Mouse (Mus musculus): ENCODE data around the gene 4931428L18Rik. TPM values are rescaled to one million over a fixed set of nuclear protein-coding genes. Genes with fewer than 3 reads are reported as not detected.
"Not testable (repeated sequence)": the region's sequence is repeated elsewhere in the genome, so short reads cannot be mapped to it uniquely, and the experiment has no call there.

Gene 4931428L18Rik
- total RNA-seq, 1 experiment from 2014 or later, result not detected

DNA sequence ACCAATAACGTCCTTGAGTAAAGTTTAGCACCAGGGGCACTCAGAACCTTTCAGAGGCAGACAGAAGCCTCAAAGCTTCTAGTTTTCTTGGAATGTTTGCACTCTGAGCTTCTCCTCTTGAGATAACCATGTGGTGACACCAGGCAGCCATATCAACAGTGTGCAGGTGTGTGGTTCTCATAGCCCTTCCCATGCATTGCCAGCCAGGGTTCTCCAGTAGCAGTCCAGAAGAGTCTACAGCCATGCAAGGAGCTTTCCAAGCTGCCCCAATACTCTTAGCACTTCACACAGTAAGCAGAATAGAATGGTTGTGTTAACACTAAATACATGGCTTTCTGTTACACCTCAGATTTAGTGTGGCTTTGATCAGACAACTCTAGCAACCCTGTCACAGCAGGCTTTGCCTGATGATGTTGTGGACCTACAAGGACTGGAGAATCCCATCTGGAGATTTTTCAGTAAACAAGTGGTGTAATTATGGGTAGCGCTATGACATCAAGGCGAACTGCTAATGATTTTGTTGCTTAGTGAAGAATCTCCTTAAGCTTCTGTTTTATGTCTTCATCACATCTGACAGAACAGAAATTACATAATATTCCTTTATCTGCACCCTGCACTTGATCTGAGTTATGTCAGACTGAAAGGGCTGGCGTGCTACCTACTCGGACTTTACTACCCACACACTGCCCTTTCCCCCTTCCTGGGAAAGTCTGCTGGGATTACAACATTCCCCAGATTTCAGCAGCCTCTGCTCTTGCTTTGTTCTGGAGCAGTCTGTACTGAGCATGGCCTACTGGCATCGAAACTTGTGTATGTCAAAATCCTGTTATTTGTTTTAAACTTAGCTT is 149.7 kb downstream of the 4931428L18Rik start:
- ATAC-seq (replicated peaks; ENCODE audit: insufficient number of reproducible peaks, low FRiP score, low TSS enrichment, poor library complexity, severe bottlenecking), result no peak

GRCm38 (mm10) chr1:31071209-31071608 is 151.3 kb downstream of the 4931428L18Rik start:
- ATAC-seq (replicated peaks; ENCODE audit: insufficient number of reproducible peaks, low FRiP score, low TSS enrichment, poor library complexity, severe bottlenecking), result no peak

DNA sequence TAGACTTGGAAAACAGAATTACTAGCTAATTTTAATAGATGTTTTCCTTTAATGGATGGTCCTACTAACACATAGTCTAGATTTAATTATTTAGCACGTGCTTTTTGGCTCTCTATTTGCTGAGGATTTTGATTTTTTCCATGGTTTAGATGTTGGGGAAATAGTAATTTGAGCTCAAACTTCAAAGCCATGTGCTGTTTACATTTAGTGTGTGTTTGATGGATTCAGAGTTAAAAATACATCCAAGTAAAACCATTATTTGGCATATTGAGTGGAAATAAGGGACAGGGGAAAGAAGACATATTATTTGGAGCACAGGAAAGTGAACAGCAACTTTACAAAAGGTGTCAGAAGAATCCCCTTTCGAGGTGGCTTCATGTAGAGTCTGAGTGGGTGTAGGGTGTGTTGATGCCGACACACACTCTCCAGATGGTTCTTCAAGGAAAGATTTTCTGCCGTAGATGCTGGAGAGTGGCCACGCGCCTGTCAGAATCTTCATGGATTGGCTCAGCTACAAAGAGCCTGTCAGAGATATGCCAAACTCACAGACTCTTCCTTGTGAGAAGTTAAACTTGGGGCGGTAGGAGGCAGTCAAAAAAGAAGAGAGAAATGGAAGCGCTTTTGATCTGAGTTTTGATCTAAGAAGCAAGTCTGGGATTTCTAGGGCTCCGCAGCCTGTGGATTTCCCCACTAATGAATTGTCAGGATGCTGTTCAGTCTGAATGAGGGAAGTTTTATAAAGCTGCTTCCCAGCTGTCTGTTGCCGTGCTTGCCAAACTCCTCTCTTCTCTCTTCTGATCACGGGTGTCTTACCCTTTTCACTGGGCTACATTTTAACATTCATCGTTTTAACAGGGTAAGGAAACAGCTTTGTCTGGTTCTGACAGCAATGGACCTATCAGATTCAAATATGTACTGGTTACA is 157.4 kb downstream of the 4931428L18Rik start:
- no peak for ATAC-seq (replicated peaks; ENCODE audit: insufficient number of reproducible peaks, low FRiP score, low TSS enrichment, poor library complexity, severe bottlenecking)

- no peak for ATAC-seq (replicated peaks; ENCODE audit: insufficient number of reproducible peaks, low FRiP score, low TSS enrichment, poor library complexity, severe bottlenecking)
Observed at GRCm38 (mm10) chr1:31059806-31060205, 162.7 kb downstream of the 4931428L18Rik start.

DNA sequence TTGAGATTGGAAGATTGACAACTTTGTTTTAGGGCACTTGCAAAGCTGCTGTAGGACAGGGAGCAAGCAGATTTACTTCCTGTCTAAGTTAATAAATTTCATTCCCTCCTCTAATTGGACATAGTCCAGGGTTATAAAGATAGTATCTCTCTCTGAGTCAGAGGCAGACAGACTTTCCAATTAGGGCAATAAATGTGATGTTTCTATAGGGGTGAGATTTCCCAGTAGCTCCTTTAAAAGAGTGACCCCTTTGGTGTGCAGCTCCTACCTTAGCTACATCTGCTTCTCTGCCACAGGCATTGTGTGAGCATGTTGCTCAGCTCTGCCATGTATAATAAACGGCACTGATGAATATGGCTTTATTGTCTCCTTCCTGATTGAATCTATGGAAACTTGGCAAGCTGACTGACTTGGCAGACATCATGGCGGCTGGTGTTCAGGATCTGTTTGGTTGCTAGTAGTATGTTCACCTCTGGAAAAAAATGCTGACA is 163.6 kb downstream of the 4931428L18Rik start:
- ATAC-seq (replicated peaks; ENCODE audit: insufficient number of reproducible peaks, low FRiP score, low TSS enrichment, poor library complexity, severe bottlenecking), result no peak

DNA sequence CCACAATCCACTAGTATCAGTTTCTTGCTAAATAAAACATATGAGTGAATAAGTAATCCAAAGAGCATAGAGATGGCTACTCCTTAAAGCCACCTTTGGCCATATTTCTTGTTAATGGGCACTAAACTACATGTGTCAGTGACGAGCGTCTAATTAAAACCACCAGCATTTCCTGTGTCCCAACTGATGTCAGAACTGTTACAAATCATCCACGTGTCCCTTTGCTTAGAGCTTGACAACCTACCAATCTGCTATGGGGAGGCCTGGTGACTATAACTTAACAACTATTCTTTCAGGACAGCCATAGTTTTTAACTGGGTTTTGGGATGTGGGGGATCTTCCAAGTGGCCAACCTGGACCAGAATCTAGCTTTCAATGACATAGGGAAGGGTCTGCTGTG is 164.3 kb downstream of the 4931428L18Rik start:
- ATAC-seq (replicated peaks; ENCODE audit: insufficient number of reproducible peaks, low FRiP score, low TSS enrichment, poor library complexity, severe bottlenecking), result no peak

DNA sequence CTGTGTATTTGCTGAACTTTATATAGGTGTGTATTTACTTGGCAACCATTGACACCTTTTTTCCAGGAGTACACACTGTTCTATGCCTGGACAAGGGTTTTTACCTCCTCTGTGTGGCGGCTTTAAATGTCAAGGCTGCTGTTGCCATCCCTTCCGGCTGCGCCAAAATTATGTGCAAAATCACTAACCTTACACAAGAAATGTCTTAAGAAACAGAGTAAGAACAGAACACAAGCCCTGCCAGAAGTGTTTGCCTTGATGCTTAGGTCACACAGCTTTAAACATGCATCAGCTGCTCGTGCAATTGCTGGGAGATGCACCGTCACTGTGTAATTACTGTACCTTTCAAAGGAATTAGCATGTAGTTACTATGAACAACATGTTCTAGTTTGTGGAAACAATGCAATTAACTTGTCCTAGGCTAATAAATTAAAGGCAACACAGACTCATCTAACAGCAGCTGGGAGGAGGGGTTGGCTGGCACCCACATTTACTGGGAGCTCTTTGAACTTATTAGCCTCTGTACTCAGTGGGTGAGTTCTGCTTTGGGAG is 171.0 kb downstream of the 4931428L18Rik start:
- ATAC-seq (replicated peaks; ENCODE audit: insufficient number of reproducible peaks, low FRiP score, low TSS enrichment, poor library complexity, severe bottlenecking), result no peak

GRCm38 (mm10) chr1:31049954-31050652 is 172.4 kb downstream of the 4931428L18Rik start:
- no peak; the same call in 1 of the 2 replicates for ATAC-seq (replicated peaks; ENCODE audit: insufficient number of reproducible peaks, low FRiP score, low TSS enrichment, poor library complexity, severe bottlenecking)

DNA sequence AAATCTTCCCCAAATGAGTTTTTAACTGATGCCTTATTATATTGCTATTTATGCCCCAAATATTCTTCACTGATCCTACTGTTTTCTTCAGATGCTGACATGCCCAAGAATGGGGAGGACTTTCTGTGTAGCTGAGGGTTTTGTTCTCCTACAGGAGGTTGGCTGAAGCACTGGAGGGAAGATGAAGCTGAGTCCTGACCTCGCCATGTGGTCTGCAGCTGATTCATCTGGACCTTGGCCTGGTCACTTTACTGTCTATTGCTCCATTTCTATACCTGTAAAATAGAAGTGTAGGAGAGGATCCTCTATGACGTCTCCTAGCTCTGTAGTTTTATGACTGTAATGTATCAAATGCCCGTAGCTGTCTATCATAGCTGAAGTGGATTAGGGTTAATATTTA is 179.3 kb downstream of the 4931428L18Rik start:
- no peak for ATAC-seq (replicated peaks; ENCODE audit: insufficient number of reproducible peaks, low FRiP score, low TSS enrichment, poor library complexity, severe bottlenecking)

DNA sequence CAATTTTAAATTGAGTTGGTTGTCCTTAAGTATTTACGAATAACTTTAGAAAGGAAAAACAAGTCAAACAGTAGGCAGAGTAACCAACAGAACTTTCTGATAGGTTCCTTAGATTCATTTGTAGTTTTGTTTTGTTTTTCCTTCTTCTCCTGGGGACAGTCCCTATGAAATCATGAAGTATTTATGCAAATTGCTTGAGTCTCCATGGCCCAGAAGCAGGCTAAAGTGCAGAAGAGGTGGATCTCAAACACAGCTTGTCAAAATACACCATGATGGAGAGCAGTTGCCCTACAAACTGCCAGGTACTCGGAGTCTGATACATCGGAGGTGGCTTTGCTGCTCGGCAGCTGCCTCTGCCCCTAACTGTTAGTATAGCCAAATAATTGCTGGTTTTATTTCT is 179.7 kb downstream of the 4931428L18Rik start:
- ATAC-seq (replicated peaks; ENCODE audit: insufficient number of reproducible peaks, low FRiP score, low TSS enrichment, poor library complexity, severe bottlenecking), result no peak

DNA sequence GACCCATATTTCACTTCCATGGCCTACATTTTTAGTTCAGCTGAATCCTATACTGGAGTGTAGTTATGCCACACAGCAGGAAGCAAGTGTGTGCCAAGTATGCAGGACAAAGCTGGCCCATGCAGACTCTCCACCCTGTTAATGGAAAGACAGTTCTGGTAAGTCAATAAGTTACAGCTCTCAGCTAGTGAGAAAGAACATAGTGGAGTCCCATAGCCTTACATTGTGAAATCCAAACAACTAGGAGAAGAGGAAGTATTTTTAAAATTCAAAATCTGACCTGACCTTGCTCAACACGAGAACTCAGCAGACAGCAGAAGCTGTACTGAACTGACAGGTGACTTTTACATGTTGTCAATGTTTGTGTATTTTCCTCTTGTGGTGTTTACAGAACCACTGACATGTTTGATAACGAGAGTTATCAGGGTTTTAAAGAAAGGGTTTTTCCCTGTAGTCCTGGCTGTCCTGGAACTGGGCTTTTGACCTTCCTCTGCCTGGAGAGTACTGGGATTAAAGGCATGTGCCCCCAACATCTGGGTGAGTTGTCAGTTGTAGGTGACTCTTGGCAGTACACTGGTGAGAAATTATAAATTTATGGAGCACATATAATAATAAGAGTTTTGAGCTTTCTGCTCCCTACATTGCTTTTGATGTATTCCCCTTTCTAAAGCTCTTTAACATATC is 188.5 kb downstream of the 4931428L18Rik start:
- ATAC-seq (replicated peaks; ENCODE audit: insufficient number of reproducible peaks, low FRiP score, low TSS enrichment, poor library complexity, severe bottlenecking), result 0 out of 2 replicates have a peak, but pooled peaks have one; percentile 50

- ATAC-seq (replicated peaks; ENCODE audit: insufficient number of reproducible peaks, low FRiP score, low TSS enrichment, poor library complexity, severe bottlenecking), result no peak
Observed at GRCm38 (mm10) chr1:31032351-31032750, 190.1 kb downstream of the 4931428L18Rik start.

DNA sequence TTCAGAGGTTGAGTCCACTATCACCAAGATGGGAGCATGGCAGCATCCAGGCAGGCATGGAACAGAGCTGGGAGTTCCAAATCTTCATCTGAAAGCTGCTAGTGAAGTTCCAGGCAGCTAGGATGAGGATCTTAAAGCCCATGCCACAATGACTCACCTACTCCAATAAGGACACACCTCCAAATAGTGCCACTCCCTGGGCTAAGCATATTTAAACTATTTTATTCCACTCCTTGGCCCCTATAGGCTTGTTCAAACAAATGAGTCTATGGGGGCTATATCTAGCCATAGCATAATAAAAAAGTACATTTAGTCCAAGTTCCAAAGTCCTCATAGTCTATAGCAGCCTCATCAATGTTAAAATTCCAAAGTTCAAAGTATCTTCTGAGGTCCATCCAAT is 199.3 kb downstream of the 4931428L18Rik start:
- no peak for ATAC-seq (replicated peaks; ENCODE audit: insufficient number of reproducible peaks, low FRiP score, low TSS enrichment, poor library complexity, severe bottlenecking)

DNA sequence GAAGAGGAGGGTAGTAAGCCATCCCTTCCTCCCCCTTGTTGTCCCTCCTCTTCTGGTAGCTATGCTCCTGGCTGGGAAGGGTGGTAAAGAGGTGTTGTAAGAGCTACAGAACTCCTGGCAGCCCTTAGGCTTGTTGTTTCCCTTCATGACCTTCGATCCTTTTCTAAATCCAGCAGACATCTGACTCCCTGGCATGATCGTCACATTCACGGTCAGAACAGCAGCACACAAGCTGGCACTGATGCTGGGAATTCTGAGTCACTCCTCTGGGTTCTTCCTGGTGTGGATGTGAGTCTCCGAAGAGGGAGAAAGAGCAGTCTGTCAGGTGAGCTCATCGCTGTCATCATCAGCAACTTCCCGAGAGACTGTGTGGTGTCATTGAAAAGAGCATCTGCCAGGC is 203.2 kb downstream of the 4931428L18Rik start:
- ATAC-seq (replicated peaks; ENCODE audit: insufficient number of reproducible peaks, low FRiP score, low TSS enrichment, poor library complexity, severe bottlenecking), result no peak

DNA sequence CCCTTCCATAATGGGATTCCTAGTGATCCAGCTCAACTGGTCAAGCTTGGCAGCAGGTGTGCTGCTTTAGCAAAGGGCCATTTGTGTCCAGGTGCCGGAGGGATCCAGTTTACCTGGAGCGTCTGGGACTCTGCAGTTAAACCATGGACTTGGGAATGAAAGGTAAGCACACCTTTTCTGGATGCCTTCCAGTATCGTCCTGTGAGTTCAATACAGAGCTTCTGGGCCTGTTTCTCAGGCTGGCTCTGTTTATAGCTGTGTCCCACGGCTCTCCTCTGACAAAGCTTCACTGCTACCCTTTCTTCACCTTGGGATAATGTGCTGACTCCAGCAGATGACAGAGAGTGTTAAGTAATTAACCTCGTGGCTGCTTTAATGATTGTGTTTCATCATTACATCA is 205.1 kb downstream of the 4931428L18Rik start:
- no peak for ATAC-seq (replicated peaks; ENCODE audit: insufficient number of reproducible peaks, low FRiP score, low TSS enrichment, poor library complexity, severe bottlenecking)

GRCm38 (mm10) chr1:31016068-31016467 is 206.4 kb downstream of the 4931428L18Rik start:
- no peak for ATAC-seq (replicated peaks; ENCODE audit: insufficient number of reproducible peaks, low FRiP score, low TSS enrichment, poor library complexity, severe bottlenecking)

DNA sequence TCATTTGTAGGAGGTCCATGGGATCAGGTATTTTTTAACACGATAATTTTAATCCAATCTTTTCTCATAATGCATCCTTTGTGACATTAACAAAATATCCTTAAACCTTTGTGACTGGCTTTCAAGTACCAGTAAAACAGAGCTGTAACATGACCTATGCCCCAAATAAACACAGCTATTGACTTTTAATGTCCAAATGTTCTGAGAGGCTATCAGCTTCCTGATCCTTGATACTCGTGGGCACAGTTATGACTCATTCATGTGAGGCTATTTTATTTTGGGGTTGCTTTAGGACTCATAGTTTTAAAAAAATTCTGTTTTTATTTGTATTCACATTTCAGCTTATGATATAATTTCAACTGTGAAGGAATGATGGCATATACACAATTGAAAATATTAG is 207.2 kb downstream of the 4931428L18Rik start:
- ATAC-seq (replicated peaks; ENCODE audit: insufficient number of reproducible peaks, low FRiP score, low TSS enrichment, poor library complexity, severe bottlenecking), result no peak

DNA sequence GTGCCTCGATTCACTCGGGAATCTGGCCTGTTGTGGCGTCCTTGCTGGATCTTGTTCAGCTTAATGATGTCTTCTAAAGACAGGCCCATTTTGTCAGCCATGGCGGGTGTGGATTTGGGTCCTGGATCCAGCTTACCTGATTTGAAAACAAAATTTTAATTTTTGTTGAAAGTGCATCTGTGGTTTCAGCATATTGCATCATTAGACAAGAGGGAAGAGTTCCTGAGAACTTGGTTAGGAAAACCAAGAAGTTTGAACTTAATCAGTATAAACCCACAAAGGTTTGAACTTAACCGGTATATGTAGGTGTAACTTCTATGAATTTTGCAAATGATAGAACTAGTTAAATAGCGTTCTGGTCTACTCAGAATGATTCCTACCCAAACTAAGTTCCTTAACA is 244.6 kb downstream of the 4931428L18Rik start, which contains the start of gene AC153137.1:
TSS of gene AC153137.1 (minus strand) at position 101 of the 400 bp plus-strand sequence.
- not testable (repeated sequence) for ATAC-seq (replicated peaks; ENCODE audit: insufficient number of reproducible peaks, low FRiP score, low TSS enrichment, poor library complexity, severe bottlenecking)
